Mouse (Mus musculus): ENCODE results near the gene Shd.

The Shd gene

DNA sequence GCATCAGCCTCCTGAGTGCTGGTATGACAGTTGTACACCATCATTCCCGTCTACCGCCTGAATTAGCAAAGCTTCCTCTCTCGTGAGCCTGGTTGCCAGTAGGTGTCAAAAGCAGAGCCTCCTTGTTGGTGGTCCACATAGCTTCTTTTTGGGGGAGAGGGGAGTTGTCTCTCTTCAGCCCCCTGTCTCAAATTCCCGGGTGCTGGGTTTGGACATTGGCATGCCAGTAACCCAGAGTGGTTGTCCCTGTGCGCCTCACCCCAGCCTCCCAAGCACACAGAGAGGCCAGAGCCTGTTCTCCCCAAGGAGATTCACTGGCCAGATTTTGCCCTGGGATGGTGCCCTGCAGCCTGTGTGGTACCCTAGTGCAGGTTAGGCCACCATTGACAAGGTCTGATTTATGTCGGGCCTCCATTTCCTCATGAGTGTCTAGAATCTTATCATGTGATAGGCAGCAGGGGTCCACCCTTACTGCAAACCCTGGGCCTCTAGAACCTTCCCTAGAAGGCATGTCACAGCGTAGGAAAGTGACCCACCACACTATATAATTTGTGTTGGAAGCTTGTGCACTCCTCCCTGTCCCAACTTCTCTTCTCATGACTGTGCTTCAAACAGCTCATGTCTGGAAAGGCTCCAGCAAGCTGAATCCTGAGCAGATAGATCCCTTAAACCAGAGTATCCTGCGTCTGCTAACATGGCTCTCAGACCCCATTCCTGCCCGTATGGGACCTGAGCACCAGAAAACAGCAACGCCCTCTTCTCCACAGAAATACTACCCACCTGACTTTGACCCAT lies 10.1 kb upstream of the Shd start:
- DNase-seq, result no peak

DNA sequence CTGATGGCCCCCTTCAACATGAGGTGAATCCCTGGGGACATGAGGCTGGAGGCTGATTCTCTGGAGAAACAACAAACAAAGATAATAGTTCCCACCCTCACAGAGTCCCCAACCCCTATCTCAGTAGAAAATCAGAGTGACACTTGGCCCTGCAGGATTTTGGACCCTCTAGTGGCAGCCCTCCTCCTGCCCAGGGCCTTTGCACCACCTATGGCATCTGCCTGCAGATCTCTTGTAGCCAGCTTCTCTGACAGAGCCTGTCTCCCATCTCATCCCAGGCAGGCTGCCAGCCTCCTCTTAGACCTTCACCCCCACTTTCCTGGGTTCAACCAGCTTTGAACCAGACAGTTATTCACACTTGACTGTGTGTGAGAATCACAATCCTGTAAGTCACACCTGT lies 9.5 kb upstream of the Shd start:
- peak in 1 of 2 experiments; percentile 19 for DNase-seq

DNA sequence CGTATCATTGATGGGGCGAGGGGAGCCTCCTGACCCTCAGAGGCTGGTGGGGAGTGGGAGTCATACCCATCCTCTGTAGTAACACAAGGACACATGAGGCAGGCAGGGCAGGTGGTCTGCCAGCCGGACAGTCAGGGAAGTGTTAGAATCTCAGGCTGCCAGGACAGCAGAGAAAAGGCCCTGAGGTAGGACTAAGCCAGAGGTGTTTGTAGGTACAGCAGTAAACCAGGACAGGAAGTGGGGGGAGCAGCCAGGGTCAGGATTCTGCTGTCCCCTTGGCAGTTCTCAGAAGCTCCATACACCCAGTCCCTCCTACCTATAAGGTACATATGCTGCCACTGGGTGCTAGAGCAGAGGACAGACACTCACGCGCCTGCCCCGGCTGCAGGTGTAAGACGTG lies 8.6 kb upstream of the Shd start:
- DNase-seq, result no peak

DNA sequence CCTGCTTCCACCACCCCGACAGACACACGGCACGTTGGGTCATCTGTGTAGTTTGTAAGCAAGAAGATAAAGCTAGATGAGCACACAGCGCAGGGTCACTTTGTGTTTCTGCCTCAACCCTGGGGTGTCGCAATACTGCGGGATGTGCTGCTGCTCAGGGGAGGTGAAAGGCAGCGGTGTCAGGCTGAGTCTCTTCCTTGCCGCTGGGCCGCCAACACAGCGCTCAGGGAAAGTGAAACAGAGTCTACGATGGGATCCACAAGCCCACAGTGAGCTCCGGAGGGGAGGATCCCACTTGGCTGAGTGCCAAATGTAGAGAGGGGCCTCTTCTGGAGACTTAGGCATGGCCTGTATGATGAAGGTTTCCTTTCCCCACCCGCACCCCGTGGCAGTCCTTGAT lies 7.1 kb upstream of the Shd start:
- DNase-seq, result peak in 1 of 2 experiments; percentile 5

DNA sequence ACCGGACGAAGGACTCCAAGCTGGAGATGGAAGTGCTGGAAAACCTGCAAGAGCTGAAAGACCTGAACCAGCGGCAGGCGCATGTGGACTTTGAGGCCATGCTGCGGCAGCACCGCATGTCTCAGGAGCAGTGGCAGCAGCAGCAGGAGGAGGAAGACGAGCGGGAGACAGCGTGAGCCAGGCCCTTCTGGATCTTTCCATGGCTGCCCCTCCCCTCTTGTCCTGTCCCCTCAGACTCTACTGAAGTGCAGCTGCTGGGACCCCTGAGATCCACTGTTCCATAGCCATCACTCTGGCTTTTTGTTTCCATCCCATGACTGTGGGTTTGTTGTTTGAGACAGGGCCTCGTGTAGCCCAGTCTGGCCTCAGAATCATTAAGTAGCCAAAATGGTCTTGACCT lies 5.8 kb upstream of the Shd start:
- no peak for DNase-seq

DNA sequence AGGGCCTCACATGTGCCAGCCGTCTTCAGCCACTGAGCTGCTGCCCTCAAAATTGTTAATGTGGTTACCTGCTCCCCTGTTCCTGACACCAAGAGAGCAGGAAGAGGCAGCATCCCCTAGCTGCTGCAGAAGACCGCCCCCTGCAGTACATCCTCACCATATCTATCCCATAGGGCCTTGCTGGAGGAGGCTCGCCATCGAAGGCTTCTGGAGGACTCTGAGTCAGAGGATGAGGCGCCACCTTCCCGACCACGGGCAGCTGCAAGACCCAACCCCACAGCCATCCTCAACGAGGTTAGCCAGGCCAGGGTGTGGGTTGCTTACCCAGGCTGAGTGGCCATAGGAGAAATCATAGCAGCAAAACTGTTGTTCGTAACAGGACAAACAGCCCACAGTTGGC lies 5.3 kb upstream of the Shd start:
- no peak for DNase-seq

DNA sequence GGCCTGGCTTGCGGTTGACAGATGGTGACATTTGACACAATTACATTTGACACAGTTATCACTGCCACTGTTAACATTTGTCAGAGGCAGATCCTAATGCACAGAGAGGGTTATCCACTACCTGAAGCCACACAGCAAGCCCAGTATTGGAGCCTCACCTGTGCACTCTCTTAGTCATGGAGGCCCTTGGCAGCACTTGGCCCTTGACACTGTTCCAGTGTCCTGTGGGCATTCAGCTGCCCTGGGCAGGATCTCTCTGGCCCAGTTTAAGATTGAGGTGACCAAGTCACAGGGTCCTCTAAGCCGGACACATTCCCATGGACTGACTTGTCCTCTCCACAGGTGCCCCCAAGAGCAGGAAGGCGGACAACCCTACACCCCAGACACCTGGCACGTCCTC lies 3.1 kb upstream of the Shd start:
- peak in 1 of 2 experiments; percentile 37 for DNase-seq

DNA sequence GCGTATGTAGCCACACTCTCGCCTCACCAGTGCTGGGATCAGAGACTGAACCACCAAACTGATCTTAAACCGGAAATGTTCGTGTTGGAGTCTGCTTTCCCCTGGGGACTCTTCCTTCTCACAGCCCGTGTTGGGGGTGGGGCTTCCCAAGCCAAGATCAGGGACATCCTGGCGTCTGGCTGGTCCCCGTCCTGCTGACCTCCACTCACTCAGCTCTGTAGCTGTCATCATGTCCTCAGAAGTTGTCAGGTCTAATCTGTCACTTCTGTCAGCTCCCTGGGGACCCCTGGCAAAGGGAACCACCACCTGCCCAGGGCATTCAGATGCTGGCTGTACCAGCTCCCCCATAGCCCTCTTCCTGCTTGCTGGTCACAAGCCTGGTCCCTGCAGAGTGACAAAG lies 2.1 kb upstream of the Shd start:
- DNase-seq, result peak; percentile 63 to 66

DNA sequence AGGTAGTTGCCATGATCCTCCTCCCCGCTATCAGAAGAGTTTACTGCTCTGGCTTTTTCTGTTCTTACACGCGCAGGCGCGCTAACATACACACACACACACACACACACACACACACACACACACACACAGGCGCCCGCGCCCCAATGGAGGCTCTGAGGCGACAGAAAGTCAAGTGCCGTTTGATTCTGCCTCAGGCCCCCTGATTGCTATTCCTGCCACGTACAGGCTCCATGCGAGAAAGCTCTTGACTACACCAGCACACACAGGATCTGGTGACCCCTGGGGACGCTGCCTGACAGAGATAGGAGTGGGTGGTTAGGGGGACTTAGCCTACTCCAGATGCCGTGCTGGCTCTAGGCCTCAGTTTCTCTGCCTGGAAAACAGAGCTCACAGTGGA lies 707 bp upstream of the Shd start:
- DNase-seq, result peak; percentile 78 to 79

DNA sequence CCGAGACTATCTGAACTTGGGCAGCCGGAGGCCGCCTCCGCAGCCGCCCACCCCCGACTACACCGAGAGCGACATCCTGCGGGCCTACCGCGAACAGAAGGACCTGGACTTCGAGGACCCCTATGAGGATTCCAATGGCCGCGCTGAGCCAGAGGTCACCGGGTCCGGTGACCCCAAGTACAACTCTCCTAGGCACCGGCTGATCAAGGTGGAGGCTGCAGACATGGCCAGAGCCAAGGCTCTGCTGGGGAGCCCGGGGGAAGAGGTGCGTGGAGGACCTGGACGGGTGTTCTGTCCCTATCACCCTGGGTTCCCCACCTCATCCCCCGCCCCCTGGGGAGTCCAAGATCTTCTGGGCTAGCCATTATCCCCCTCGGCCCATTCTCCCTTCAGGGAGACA lies 1.2 kb downstream of the Shd start:
- peak; percentile 48 to 54 for DNase-seq

DNA sequence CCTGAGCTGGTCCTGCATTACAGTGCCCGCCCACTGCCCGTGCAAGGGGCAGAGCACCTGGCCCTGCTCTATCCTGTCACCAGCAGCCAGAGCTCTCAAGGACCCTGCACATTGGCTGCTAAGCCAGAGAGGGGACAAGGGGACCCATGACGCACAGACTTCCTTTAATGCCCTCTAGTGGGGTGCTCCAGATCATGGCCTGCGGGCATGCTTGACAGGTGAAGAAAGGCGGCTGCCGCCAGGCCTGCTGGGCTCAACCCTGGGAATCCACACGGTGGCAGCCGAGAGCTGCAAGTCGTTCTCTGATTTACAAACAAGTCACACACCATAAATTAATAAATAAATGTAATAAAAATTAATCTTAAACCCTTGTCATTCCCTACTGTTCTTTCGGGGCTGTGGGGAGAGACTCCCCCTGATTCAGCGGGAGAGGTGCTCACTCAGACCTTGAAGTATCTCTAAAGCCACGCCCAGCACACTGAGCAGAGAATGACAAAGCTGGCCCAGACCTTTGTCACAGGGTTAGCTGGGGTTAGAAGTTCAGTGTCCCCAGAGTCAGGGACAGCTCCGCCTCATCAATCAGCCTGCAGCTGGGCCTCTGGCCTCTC lies 6.1 kb downstream of the Shd start:
- peak; percentile 92 to 93 for DNase-seq

DNA sequence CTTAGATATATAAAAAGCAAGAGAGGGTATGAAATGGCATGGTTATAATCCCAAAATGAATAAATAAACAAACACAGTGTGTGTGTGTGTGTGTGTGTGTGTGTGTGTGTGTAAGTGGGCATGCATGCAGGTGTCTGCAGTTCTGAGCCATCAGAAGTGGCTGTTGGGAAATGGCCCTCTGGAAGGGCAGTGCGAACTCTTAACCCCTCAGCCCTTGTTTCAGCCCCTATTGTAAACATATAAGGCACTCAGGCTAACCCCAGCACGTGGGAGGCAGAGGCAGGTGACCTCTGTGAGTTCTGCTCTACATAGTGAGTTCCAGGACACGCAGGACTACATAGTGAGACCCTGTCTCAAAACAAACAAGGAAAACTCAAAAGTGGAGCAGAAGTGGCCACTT lies 7.0 kb downstream of the Shd start:
- DNase-seq, result no peak

DNA sequence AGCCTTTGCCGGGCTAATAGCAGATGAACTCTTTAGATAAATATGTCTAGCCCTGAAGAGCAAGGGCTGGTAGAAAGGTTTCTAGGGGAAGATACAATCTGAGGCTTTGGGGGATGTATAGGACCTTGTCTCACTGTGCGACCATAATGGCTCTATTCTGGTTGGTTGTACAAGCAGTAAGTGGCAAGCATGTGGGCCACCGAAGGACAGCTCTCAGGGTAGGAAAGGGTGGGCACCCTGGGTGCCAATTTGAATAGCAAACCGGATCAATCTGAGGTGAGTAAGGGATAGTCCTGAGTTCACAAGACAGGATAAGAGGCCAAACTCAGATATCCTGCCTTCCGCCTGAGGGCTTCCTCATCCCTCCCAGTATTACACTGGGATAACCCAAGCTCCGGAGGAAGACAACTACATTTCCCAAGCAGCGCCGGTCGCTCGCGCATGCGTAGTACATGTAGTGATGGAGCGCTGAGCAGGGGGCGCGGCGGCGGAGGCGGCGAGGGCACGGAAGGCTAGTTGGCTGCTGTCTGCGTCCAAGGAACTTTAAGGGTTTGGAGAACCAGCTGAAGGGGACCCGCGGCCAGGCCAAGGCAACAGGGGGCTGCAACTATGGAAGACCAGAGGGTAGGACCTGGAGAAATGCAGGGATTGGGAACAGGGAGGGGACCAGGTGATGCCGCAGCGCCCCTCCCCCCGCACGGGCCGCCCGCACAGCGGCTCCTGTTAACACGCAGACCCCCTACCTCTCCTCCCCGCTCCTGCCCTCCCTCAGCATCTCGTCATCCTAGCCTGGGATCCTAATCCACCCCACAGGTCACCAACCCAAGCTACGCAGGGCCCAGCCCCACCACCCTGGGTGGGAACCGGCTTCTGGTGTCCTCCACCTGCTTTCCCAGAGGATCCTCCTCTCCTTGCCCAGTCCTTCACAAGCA lies 16.0 kb downstream of the Shd start, which contains the start of gene Fsd1:
Fsd1 (plus strand) TSS at position 480 of the 932 bp plus-strand sequence.
- DNase-seq, result peak; percentile 90 to 94

DNA sequence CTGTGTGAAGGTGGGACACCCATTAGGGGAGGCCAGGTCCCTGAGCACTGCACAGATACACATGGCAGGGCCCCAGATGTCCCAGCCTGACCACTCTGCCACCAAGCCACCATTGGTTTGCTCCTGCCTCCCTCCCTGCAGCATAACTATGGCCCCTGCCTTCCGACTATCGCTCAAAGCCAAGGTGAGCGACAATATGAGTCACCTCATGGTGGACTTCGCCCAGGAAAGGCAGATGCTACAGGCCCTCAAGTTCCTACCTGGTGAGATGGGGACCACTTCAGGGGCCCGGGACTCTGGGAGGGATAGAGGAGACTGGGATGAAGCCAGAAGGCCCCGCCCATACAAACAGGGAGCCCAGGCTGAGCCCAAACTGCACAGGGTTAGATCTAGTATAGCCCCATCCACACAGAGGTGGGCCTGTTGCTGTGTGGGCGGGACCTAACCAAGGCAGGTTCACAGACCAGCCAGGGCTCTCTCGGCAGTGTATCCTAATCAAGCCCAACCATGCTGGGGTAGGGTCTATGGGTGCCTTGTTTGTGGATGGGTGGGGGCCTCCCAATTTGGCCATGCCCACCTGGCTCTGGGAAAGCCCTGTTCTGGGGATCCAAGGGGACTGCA lies 20.1 kb downstream of the Shd start:
- no peak for DNase-seq

DNA sequence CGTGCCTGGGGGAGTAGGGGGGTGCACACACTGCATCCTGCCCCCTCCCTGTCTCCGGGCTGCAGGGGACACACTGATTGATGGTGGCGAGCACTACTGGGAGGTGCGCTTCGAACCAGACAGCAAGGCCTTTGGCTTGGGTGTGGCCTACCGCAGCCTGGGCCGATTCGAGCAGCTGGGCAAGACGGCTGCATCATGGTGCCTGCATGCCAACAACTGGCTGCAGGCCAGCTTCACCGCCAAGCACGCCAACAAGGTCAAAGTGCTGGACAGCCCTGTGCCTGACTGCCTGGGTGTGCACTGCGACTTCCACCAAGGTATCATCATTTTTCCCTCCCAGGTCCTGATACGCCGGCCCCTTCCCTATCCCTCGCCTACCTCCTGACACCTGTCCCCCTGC lies 25.7 kb downstream of the Shd start:
- peak in 1 of 2 experiments; percentile 47 for DNase-seq

DNA sequence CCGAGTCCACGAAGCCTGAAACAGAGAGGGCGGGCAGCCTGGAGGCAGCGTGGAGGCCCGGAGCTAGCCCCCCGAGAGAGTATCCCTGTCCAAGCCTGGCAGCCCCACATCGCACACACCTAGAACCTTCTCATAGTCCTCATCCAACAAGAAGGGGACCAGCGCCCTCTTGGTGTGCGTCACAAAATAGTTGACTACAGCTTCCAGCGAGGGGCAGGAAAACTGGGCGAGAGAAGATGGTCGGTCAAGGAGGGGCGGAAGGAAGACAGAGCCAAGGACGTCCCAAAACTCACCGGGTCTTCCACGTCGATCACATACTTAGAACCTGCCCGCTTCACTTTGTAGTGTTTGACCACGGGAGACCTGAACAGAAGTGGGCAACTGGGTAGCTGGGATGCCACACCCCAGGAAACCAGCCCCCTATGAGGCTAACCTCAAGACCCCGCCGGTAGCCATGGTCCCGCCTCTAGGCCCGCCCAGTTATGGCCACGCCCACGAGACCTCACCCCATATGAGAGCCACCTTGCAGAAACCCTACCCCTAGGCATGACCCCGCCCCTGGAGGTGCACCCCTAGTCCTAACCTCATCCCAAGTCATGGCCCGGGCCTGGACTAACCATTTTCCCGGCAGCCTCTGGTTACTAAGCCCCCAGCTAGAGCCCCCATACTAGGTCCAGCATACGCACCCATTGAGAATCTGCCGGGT lies 29.7 kb downstream of the Shd start:
- no peak for DNase-seq

DNA sequence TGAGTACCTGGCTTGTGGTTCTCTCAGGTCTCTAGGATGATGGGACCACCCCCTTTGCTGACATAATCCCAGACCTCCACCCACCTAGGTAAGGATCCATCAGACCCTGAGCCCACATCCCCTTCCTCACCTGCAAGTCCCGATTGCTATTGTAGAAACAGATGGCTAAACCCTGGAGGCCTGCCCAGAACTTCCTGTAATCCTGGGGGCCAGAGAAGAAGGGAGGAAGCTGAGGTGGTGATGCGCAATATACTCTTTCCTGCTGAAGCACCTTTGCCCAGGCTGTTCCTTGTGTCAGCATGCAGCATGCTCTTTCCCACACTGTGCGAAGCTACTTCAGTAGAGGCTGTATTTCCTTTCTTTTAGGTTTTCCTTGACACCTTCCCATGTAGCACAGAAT lies 32.7 kb downstream of the Shd start:
- DNase-seq, result peak in 1 of 2 experiments; percentile 29

DNA sequence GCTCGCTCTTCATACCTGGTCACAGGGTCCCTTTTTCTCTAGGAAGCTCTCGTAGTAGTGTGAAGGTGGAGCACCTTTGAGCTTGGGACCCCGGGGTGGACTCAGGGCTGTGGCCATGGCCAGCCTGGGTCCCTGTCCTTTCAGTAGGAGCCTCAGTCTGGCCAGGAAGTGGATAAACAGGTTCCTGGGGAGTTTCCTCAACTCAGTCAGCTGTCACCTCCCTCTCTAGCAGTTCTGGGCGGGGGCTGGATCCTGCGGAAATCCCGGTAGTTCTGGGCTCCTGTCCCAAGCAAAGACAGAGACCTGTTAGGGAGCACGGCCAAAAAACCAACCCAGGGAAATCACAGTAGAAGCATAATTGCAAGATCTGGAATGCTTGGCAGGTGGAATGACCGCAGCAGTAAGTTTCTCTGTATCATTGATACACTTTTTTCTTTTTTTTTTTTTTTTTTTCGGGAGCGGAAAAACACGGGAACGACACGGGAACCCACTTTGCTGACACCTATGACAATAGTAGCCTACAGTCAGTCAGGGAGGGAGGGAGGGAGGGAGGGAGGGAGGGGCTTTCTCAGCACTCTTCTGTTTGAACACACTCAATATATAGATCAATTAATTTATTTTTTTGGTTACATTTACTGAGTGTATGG lies 35.3 kb downstream of the Shd start, which contains the start of the genes Stap2 and Mpnd:
Stap2 (minus strand) TSS at position 170 of the 647 bp plus-strand sequence.
Mpnd (plus strand) TSS at position 297 of the 647 bp plus-strand sequence.
- peak in 1 of 2 experiments; percentile 46 for DNase-seq

DNA sequence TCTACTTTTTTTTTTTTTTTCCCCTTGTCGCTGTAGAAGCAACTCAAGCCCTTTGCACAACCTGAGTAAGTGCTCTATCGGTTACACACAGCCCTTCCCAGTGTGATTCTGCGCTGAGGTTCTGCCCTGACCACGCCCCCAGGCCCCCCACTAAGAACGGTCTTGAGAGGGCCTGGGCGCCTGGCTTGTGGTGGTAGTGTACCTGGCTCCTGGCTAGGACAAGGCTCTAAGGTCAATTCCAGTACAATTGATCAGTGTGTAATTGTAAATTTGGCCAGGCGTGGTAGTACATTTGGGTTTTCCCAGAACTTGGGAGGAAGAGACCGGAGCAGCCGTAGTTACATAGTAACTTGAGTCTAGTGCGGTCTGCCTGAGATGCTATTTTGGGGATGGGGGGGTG lies 36.7 kb downstream of the Shd start:
- peak in 1 of 2 experiments; percentile 61 for DNase-seq

DNA sequence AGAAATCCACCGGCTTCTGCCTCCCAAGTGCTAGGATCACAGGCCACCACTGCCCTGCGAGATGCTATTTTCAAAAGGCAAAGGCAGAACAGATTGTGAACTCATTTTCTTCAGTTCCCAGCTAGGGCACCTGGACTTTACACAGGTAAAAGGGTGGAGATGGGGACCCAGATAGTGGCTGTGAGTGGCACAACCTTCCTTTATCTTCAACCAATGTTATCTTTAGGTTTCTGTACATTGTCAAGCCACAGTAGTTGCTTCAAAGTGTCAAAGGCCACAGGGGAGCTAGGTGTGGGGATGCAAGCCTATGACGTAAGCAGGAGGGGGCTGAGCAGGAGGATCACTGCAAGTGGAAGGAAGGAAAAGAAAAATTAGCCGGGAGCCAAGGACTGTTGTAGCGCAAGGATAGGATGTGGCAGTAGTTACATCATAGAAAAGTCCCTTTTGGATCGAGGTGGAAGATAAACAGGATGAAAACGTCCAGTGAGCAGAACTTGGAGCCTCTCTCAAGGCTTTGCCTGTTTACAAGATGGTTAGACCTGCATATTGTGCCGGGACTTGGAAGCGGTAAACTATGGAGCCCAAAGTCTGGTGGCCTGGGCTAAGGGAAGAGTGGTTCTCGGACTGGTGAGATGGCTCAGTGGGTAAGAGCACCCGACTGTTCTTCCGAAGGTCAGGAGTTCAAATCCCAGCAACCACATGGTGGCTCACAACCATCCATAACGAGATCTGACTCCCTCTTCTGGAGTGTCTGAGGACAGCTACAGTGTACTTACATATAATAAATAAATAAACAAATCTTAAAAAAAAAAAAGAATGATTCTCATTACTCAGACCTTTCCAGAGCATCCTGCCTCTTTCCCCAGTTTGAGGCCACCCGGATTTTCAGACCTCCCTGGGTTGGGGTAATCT lies 37.4 kb downstream of the Shd start:
- peak in 1 of 2 experiments; percentile 38 for DNase-seq
